Mouse (Mus musculus): ENCODE results near the gene Mgarp. TPM values are rescaled to one million over a fixed set of nuclear protein-coding genes. Genes with fewer than 3 reads are reported as not detected.

Gene Mgarp
- polyA plus RNA-seq, 1 experiment from 2014 or later, result 2.5 TPM

- no peak for DNase-seq (ENCODE audit: low spot score)
- H3K36me3 ChIP-seq (ENCODE audit: control insufficient read depth, insufficient read depth, low read length), result no peaks in the 10 kb centered on the region
- H3K27ac ChIP-seq (replicated peaks; ENCODE audit: low read depth, low read length), result no peak overlapping the region
- no peak overlapping the region for H3K9ac ChIP-seq (ENCODE audit: low read depth, low read length)
- no peak for ATAC-seq (ENCODE audit: low read depth)
- H3K9me3 ChIP-seq (ENCODE audit: control insufficient read depth, low read length), result no peaks in the 10 kb centered on the region
- no peaks in the 10 kb centered on the region for H3K27me3 ChIP-seq (replicated peaks; ENCODE audit: control insufficient read depth, insufficient read depth, low read length)
- H3K4me1 ChIP-seq (ENCODE audit: control insufficient read depth, insufficient read depth, low read length), result no peaks in the 10 kb centered on the region; the same call in 1 of the 2 replicates
- 68% methylated on average over 5 of the region's 5 CpGs for WGBS
- H3K4me3 ChIP-seq (ENCODE audit: low read depth, low read length), result no peak overlapping the region
- H3K4me2 ChIP-seq (ENCODE audit: low read depth, low read length), result no peak overlapping the region
Measured at GRCm38 (mm10) chr3:51379786-51380659, 16.5 kb downstream of the Mgarp start.

- 0 out of 2 replicates have a peak, but pooled peaks cover 3% of the 10 kb centered on the region for H3K9me3 ChIP-seq (ENCODE audit: control insufficient read depth, low read length)
- DNase-seq (ENCODE audit: low spot score) (no peak), ATAC-seq (ENCODE audit: low read depth) (no peak)
- no peak overlapping the region for H3K27ac ChIP-seq (replicated peaks; ENCODE audit: low read depth, low read length)
- no peaks in the 10 kb centered on the region for H3K36me3 ChIP-seq (ENCODE audit: control insufficient read depth, insufficient read depth, low read length)
- peak overlapping the region; percentile 58 for H3K4me2 ChIP-seq (ENCODE audit: low read depth, low read length)
- no peak overlapping the region for H3K4me3 ChIP-seq (ENCODE audit: low read depth, low read length)
- no peaks in the 10 kb centered on the region; the same call in 1 of the 2 replicates for H3K4me1 ChIP-seq (ENCODE audit: control insufficient read depth, insufficient read depth, low read length)
- WGBS, result 80% methylated on average over 3 of the region's 3 CpGs
- H3K9ac ChIP-seq (ENCODE audit: low read depth, low read length), result 0 out of 2 replicates have a peak overlapping the region, but pooled peaks have one; percentile 52
- H3K27me3 ChIP-seq (replicated peaks; ENCODE audit: control insufficient read depth, insufficient read depth, low read length), result no peaks in the 10 kb centered on the region
Measured at GRCm38 (mm10) chr3:51378665-51378946, 17.9 kb downstream of the Mgarp start.

- Histone ChIP-seq H3K36me3 (ENCODE audit: control insufficient read depth, insufficient read depth, low read length) (no peaks in the 10 kb centered on the region), H3K27ac (replicated peaks; ENCODE audit: low read depth, low read length) (no peak overlapping the region; the same call in 1 of the 2 replicates), H3K9ac (ENCODE audit: low read depth, low read length) (peak overlapping the region; percentile 52), H3K9me3 (ENCODE audit: control insufficient read depth, low read length) (0 out of 2 replicates have a peak, but pooled peaks cover 3% of the 10 kb centered on the region), H3K4me1 (ENCODE audit: control insufficient read depth, insufficient read depth, low read length) (no peaks in the 10 kb centered on the region; the same call in 1 of the 2 replicates), H3K4me3 (ENCODE audit: low read depth, low read length) (peak overlapping the region; percentile 34), H3K27me3 (replicated peaks; ENCODE audit: control insufficient read depth, insufficient read depth, low read length) (no peaks in the 10 kb centered on the region), H3K4me2 (ENCODE audit: low read depth, low read length) (peak overlapping the region; percentile 58)
- ATAC-seq (ENCODE audit: low read depth) (peak; percentile 77; the same call in 1 of the 2 replicates), DNase-seq (ENCODE audit: low spot score) (peak; percentile 88)
- WGBS, result 42% methylated on average over 31 of the region's 31 CpGs
Measured at GRCm38 (mm10) chr3:51377878-51378664, 18.5 kb downstream of the Mgarp start.

- Histone ChIP-seq H3K27ac (replicated peaks; ENCODE audit: low read depth, low read length) (no peak overlapping the region), H3K36me3 (ENCODE audit: control insufficient read depth, insufficient read depth, low read length) (no peaks in the 10 kb centered on the region), H3K4me2 (ENCODE audit: low read depth, low read length) (no peak overlapping the region), H3K9ac (ENCODE audit: low read depth, low read length) (no peak overlapping the region), H3K4me3 (ENCODE audit: low read depth, low read length) (no peak overlapping the region), H3K9me3 (ENCODE audit: control insufficient read depth, low read length) (0 out of 2 replicates have a peak, but pooled peaks cover 3% of the 10 kb centered on the region), H3K4me1 (ENCODE audit: control insufficient read depth, insufficient read depth, low read length) (no peaks in the 10 kb centered on the region; the same call in 1 of the 2 replicates), H3K27me3 (replicated peaks; ENCODE audit: control insufficient read depth, insufficient read depth, low read length) (no peaks in the 10 kb centered on the region)
- ATAC-seq (ENCODE audit: low read depth) (no peak), DNase-seq (ENCODE audit: low spot score) (no peak)
- 83% methylated on average over 19 of the region's 19 CpGs for whole genome bisulfite sequencing
Measured at GRCm38 (mm10) chr3:51375307-51376265, 21.0 kb downstream of the Mgarp start.

- DNase-seq (ENCODE audit: low spot score), result no peak
- no peak for ATAC-seq (ENCODE audit: low read depth)
- no peaks in the 10 kb centered on the region for H3K36me3 ChIP-seq (ENCODE audit: control insufficient read depth, insufficient read depth, low read length)
- H3K9ac ChIP-seq (ENCODE audit: low read depth, low read length), result no peak overlapping the region
- no peak overlapping the region for H3K4me3 ChIP-seq (ENCODE audit: low read depth, low read length)
- no peak overlapping the region for H3K27ac ChIP-seq (replicated peaks; ENCODE audit: low read depth, low read length)
- WGBS, result 77% methylated on average over 5 of the region's 5 CpGs
- H3K4me1 ChIP-seq (ENCODE audit: control insufficient read depth, insufficient read depth, low read length), result no peaks in the 10 kb centered on the region; the same call in 1 of the 2 replicates
- 0 out of 2 replicates have a peak, but pooled peaks cover 3% of the 10 kb centered on the region for H3K9me3 ChIP-seq (ENCODE audit: control insufficient read depth, low read length)
- H3K4me2 ChIP-seq (ENCODE audit: low read depth, low read length), result no peak overlapping the region
- no peaks in the 10 kb centered on the region for H3K27me3 ChIP-seq (replicated peaks; ENCODE audit: control insufficient read depth, insufficient read depth, low read length)
Measured at GRCm38 (mm10) chr3:51373544-51373943, 23.0 kb downstream of the Mgarp start.

- H3K9ac ChIP-seq (ENCODE audit: low read depth, low read length), result no peak overlapping the region
- WGBS, result 63% methylated on average over 5 of the region's 5 CpGs
- DNase-seq (ENCODE audit: low spot score) (no peak), ATAC-seq (ENCODE audit: low read depth) (no peak)
- H3K4me2 ChIP-seq (ENCODE audit: low read depth, low read length), result no peak overlapping the region
- H3K9me3 ChIP-seq (ENCODE audit: control insufficient read depth, low read length), result 0 out of 2 replicates have a peak, but pooled peaks cover 3% of the 10 kb centered on the region
- H3K4me1 ChIP-seq (ENCODE audit: control insufficient read depth, insufficient read depth, low read length), result no peaks in the 10 kb centered on the region
- no peak overlapping the region for H3K27ac ChIP-seq (replicated peaks; ENCODE audit: low read depth, low read length)
- no peaks in the 10 kb centered on the region for H3K27me3 ChIP-seq (replicated peaks; ENCODE audit: control insufficient read depth, insufficient read depth, low read length)
- H3K36me3 ChIP-seq (ENCODE audit: control insufficient read depth, insufficient read depth, low read length), result no peaks in the 10 kb centered on the region
- no peak overlapping the region for H3K4me3 ChIP-seq (ENCODE audit: low read depth, low read length)
Measured at GRCm38 (mm10) chr3:51372883-51373282, 23.7 kb downstream of the Mgarp start.

GRCm38 (mm10) chr3:51371826-51372225, 24.7 kb downstream of the Mgarp start:
- Histone ChIP-seq H3K4me3 (ENCODE audit: low read depth, low read length) (no peak overlapping the region), H3K9ac (ENCODE audit: low read depth, low read length) (no peak overlapping the region), H3K4me2 (ENCODE audit: low read depth, low read length) (no peak overlapping the region), H3K4me1 (ENCODE audit: control insufficient read depth, insufficient read depth, low read length) (no peaks in the 10 kb centered on the region), H3K36me3 (ENCODE audit: control insufficient read depth, insufficient read depth, low read length) (no peaks in the 10 kb centered on the region), H3K27ac (replicated peaks; ENCODE audit: low read depth, low read length) (no peak overlapping the region), H3K27me3 (replicated peaks; ENCODE audit: control insufficient read depth, insufficient read depth, low read length) (no peaks in the 10 kb centered on the region), H3K9me3 (ENCODE audit: control insufficient read depth, low read length) (0 out of 2 replicates have a peak, but pooled peaks cover 3% of the 10 kb centered on the region)
- no peak for DNase-seq (ENCODE audit: low spot score)
- no peak for ATAC-seq (ENCODE audit: low read depth)
- 69% methylated on average over 2 of the region's 2 CpGs for WGBS

- 76% methylated on average over 4 of the region's 4 CpGs for WGBS
- ATAC-seq (ENCODE audit: low read depth), result no peak
- no peaks in the 10 kb centered on the region for H3K36me3 ChIP-seq (ENCODE audit: control insufficient read depth, insufficient read depth, low read length)
- H3K27me3 ChIP-seq (replicated peaks; ENCODE audit: control insufficient read depth, insufficient read depth, low read length), result 0 out of 2 replicates have a peak, but pooled peaks cover 3% of the 10 kb centered on the region
- peak; percentile 23 for DNase-seq (ENCODE audit: low spot score)
- H3K27ac ChIP-seq (replicated peaks; ENCODE audit: low read depth, low read length), result no peak overlapping the region
- H3K9me3 ChIP-seq (ENCODE audit: control insufficient read depth, low read length), result no peaks in the 10 kb centered on the region
- H3K4me1 ChIP-seq (ENCODE audit: control insufficient read depth, insufficient read depth, low read length), result 0 out of 2 replicates have a peak, but pooled peaks cover 9% of the 10 kb centered on the region
- H3K9ac ChIP-seq (ENCODE audit: low read depth, low read length), result no peak overlapping the region
- no peak overlapping the region for H3K4me2 ChIP-seq (ENCODE audit: low read depth, low read length)
- H3K4me3 ChIP-seq (ENCODE audit: low read depth, low read length), result no peak overlapping the region
Measured at GRCm38 (mm10) chr3:51368011-51368410, 28.5 kb downstream of the Mgarp start.
